Mouse (Mus musculus) stomach, embryonic 14.5 days (tissue): Measurements from ENCODE around the gene Rpl26. TPM values are rescaled to one million over a fixed set of nuclear protein-coding genes. Genes with fewer than 3 reads are reported as not detected.

ENCODE experiments used
- ATAC-seq: fragments of 200-750 bp; cut with Nextera tagmentation; 2 replicates; pipeline ENCODE4 v1.8.0; 2017; ENCODE audit warnings: low read depth, moderate TSS enrichment; ENCODE audit not compliant: insufficient number of reproducible peaks, insufficient read depth, low FRiP score
- H3K27ac ChIP-seq: fragments of 300-500 bp; sonication (generic); 2 replicates; pipeline ENCODE4 v1.5.1; 2014; ENCODE audit warnings: mild to moderate bottlenecking, low read length, moderate library complexity, mixed read lengths
- H3K27me3 ChIP-seq: fragments of 300-500 bp; sonication (generic); 2 replicates; pipeline ENCODE4 v1.6.1; 2014; ENCODE audit warnings: low read length, control low read depth, mixed read lengths; ENCODE audit not compliant: control insufficient read depth, insufficient read depth
- H3K36me3 ChIP-seq: fragments of 300-500 bp; sonication (generic); 2 replicates; pipeline ENCODE4 v1.6.1; 2014; ENCODE audit warnings: mild to moderate bottlenecking, control low read depth, low read length, moderate library complexity, mixed read lengths; ENCODE audit not compliant: control insufficient read depth, insufficient read depth
- H3K4me1 ChIP-seq: fragments of 300-500 bp; sonication (generic); 2 replicates; pipeline ENCODE4 v1.6.1; 2014; ENCODE audit warnings: low read length, control low read depth, mixed read lengths; ENCODE audit not compliant: control insufficient read depth, insufficient read depth
- H3K4me2 ChIP-seq: fragments of 300-500 bp; sonication (generic); replicated peaks from 2 replicates; pipeline ENCODE4 v1.6.1; 2014; ENCODE audit warnings: low read depth, low read length, control low read depth
- H3K4me3 ChIP-seq: fragments of 300-500 bp; sonication (generic); 2 replicates; pipeline ENCODE4 v1.5.1; 2014; ENCODE audit warnings: low read depth, low read length, control low read depth
- H3K9ac ChIP-seq: fragments of 300-500 bp; sonication (generic); replicated peaks from 2 replicates; pipeline ENCODE4 v1.6.1; 2014; ENCODE audit warnings: low read depth, mild to moderate bottlenecking, control low read depth, low read length, moderate library complexity, mixed read lengths
- H3K9me3 ChIP-seq: fragments of 300-500 bp; sonication (generic); 2 replicates; pipeline ENCODE4 v1.6.1; 2016; ENCODE audit warnings: low read depth, low read length, control low read depth; ENCODE audit not compliant: control insufficient read depth
- WGBS: fragments of 180-500 bp; shearing (Covaris S2); extraction: QIAGEN DNeasy Blood & Tissue Kit; methylation state at CpG from one replicate; pipeline ENCODE4 v1.1.7; 2014; 5-methylcytosine and 5-hydroxymethylcytosine counted together
- polyA plus RNA-seq: library from polyadenylated mRNA; unstranded; fragments of >200 nt; fragmentation: Nextera tagmentation; extraction: Ambion mirVana; gene quantifications from 2 replicates; pipeline ENCODE4 v1.2.1, GENCODE M21; 2014

Gene Rpl26
- polyA plus RNA-seq, 1 experiment from 2014 or later, result 1,288 TPM

- H3K9ac ChIP-seq, result no peak overlapping the region
- 74% methylated on average over 8 of the region's 8 CpGs for WGBS
- H3K4me2 ChIP-seq, result no peak overlapping the region
- H3K27ac ChIP-seq, result no peak overlapping the region
- no peak for ATAC-seq
- no peaks in the 10 kb centered on the region for H3K9me3 ChIP-seq
- H3K27me3 ChIP-seq, result no peaks in the 10 kb centered on the region
- no peak overlapping the region for H3K4me3 ChIP-seq
- H3K36me3 ChIP-seq, result no peaks in the 10 kb centered on the region
- H3K4me1 ChIP-seq, result 0 out of 2 replicates have a peak, but pooled peaks cover 3% of the 10 kb centered on the region
These were observed 41.3 kb upstream of the Rpl26 start for GRCm38 (mm10) chr11:68859943-68860593.

- H3K4me1 ChIP-seq, result 0 out of 2 replicates have a peak, but pooled peaks cover 3% of the 10 kb centered on the region
- no peaks in the 10 kb centered on the region for H3K9me3 ChIP-seq
- no peak overlapping the region for H3K4me3 ChIP-seq
- no peaks in the 10 kb centered on the region for H3K36me3 ChIP-seq
- H3K27me3 ChIP-seq, result no peaks in the 10 kb centered on the region
- WGBS, result 58% methylated on average over 2 of the region's 2 CpGs
- no peak overlapping the region for H3K27ac ChIP-seq
- ATAC-seq, result no peak
- H3K9ac ChIP-seq, result no peak overlapping the region
- H3K4me2 ChIP-seq, result no peak overlapping the region
These were observed 39.1 kb upstream of the Rpl26 start for GRCm38 (mm10) chr11:68862260-68862659.

- Histone ChIP-seq H3K9ac (no peak overlapping the region), H3K4me3 (no peak overlapping the region), H3K36me3 (no peaks in the 10 kb centered on the region), H3K9me3 (no peaks in the 10 kb centered on the region), H3K4me2 (no peak overlapping the region), H3K27ac (no peak overlapping the region), H3K4me1 (0 out of 2 replicates have a peak, but pooled peaks cover 3% of the 10 kb centered on the region), H3K27me3 (no peaks in the 10 kb centered on the region)
- no peak for ATAC-seq
- 69% methylated on average over 4 of the region's 4 CpGs for WGBS
These were observed 37.7 kb upstream of the Rpl26 start for GRCm38 (mm10) chr11:68863631-68864091.

GRCm38 (mm10) chr11:68864544-68865189 is 36.7 kb upstream of the Rpl26 start:
- H3K9ac ChIP-seq, result no peak overlapping the region
- H3K9me3 ChIP-seq, result no peaks in the 10 kb centered on the region
- 34% methylated on average over 9 of the region's 9 CpGs for WGBS
- H3K27me3 ChIP-seq, result no peaks in the 10 kb centered on the region
- ATAC-seq, result no peak
- no peaks in the 10 kb centered on the region for H3K36me3 ChIP-seq
- no peak overlapping the region for H3K27ac ChIP-seq
- no peak overlapping the region for H3K4me2 ChIP-seq
- 0 out of 2 replicates have a peak, but pooled peaks cover 3% of the 10 kb centered on the region for H3K4me1 ChIP-seq
- no peak overlapping the region for H3K4me3 ChIP-seq

GRCm38 (mm10) chr11:68871277-68871676 is 30.1 kb upstream of the Rpl26 start:
- no peak overlapping the region for H3K4me2 ChIP-seq
- H3K9me3 ChIP-seq, result no peaks in the 10 kb centered on the region
- no peak overlapping the region for H3K4me3 ChIP-seq
- no peak overlapping the region for H3K9ac ChIP-seq
- WGBS, result 83% methylated on average over 9 of the region's 9 CpGs
- ATAC-seq, result no peak
- H3K27me3 ChIP-seq, result no peaks in the 10 kb centered on the region
- H3K36me3 ChIP-seq, result no peaks in the 10 kb centered on the region
- 0 out of 2 replicates have a peak, but pooled peaks cover 3% of the 10 kb centered on the region for H3K4me1 ChIP-seq
- H3K27ac ChIP-seq, result no peak overlapping the region

- ATAC-seq, result no peak
These were observed 29.6 kb upstream of the Rpl26 start, which contains the start of gene Ndel1 for GRCm38 (mm10) chr11:68871748-68872147. Ndel1 (minus strand) TSS chr11:68871858.

GRCm38 (mm10) chr11:68874841-68875240 is 26.5 kb upstream of the Rpl26 start:
- WGBS, result 0% methylated on average over 2 of the region's 2 CpGs
- Histone ChIP-seq H3K4me1 (0 out of 2 replicates have a peak, but pooled peaks cover 3% of the 10 kb centered on the region), H3K27ac (no peak overlapping the region), H3K36me3 (no peaks in the 10 kb centered on the region), H3K4me2 (no peak overlapping the region), H3K9ac (no peak overlapping the region), H3K9me3 (no peaks in the 10 kb centered on the region), H3K4me3 (no peak overlapping the region), H3K27me3 (no peaks in the 10 kb centered on the region)
- no peak for ATAC-seq

More at GRCm38 (mm10) chr11:68871748-68872147, 29.6 kb upstream of the Rpl26 start, which contains the start of gene Ndel1:
- Histone ChIP-seq H3K4me3 (no peak within 1 kb of the TSS), H3K27me3 (no peaks in the 10 kb centered on the region), H3K9ac (no peak within 1 kb of the TSS), H3K9me3 (no peaks in the 10 kb centered on the region), H3K4me2 (no peak within 1 kb of the TSS), H3K27ac (no peak within 1 kb of the TSS), H3K4me1 (0 out of 2 replicates have a peak, but pooled peaks cover 3% of the 10 kb centered on the region), H3K36me3 (no peaks in the 10 kb centered on the region)
- WGBS, result 52% methylated on average over 6 of the region's 6 CpGs

GRCm38 (mm10) chr11:68878811-68879210 is 22.6 kb upstream of the Rpl26 start:
- H3K36me3 ChIP-seq, result no peaks in the 10 kb centered on the region
- H3K4me3 ChIP-seq, result no peak overlapping the region
- no peaks in the 10 kb centered on the region for H3K27me3 ChIP-seq
- H3K9ac ChIP-seq, result no peak overlapping the region
- 80% methylated on average over 5 of the region's 5 CpGs for WGBS
- H3K4me2 ChIP-seq, result no peak overlapping the region
- no peaks in the 10 kb centered on the region for H3K9me3 ChIP-seq
- no peak overlapping the region for H3K27ac ChIP-seq
- no peak for ATAC-seq
- H3K4me1 ChIP-seq, result 0 out of 2 replicates have a peak, but pooled peaks cover 3% of the 10 kb centered on the region
